Mouse (Mus musculus): ENCODE data around the gene Peak1.

DNA sequence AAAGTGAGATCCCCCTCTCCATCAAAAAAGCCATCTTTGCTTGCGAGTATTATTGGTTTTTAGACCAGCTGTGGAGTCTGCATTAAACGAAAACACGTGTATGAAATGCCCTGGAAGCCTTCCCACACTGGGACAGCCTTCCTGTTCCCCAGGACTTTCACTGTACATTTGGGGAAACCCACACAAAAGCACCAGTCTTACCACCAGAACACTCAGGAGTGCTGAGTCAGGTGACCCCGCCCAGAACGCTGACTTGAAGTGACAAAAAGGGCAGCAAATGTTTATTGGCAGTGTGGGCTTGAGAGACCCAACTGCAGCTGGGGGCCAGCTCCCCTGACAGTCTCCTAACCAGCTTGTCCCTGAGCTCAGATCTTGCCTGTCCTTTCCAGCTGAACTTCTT is 251.7 kb downstream of the Peak1 start:
- TF ChIP-seq POLR2A (IDR thresholded peaks at IDR 0.05; ENCODE audit: low read depth, low read length) (no peak), CTCF (IDR thresholded peaks at IDR 0.05; ENCODE audit: extremely low read depth, insufficient read length, insufficient replicate concordance, low read depth, low read length) (no peak)

Data from small intestine, adult 2 months (tissue).